Mouse (Mus musculus) C2C12 (cell line): ENCODE results near the gene Pdzd2. TPM values are rescaled to one million over a fixed set of nuclear protein-coding genes. Genes with fewer than 3 reads are reported as not detected.

ENCODE experiments used
- H3K27me3 ChIP-seq: one replicate; pipeline ENCODE4 v1.6.1; 2011; ENCODE audit not compliant: control insufficient read depth, insufficient read depth, insufficient read length
- H3K36me3 ChIP-seq: one replicate; pipeline ENCODE4 v1.6.1; 2011; ENCODE audit not compliant: control insufficient read depth, insufficient read depth
- H3K4me3 ChIP-seq: one replicate; pipeline ENCODE4 v1.5.1; 2011; ENCODE audit warnings: mild to moderate bottlenecking, control low read depth; ENCODE audit not compliant: poor library complexity, insufficient read depth, severe bottlenecking
- H3K79me2 ChIP-seq: one replicate; pipeline ENCODE4 v1.6.1; 2011; ENCODE audit not compliant: control insufficient read depth, insufficient read depth
- H3K79me3 ChIP-seq: one replicate; pipeline ENCODE4 v1.6.1; 2011; ENCODE audit warnings: low read depth, control low read depth
- H3ac ChIP-seq: one replicate; pipeline ENCODE3; 2011; ENCODE audit warnings: low read depth; ENCODE audit not compliant: control insufficient read depth, insufficient read length
- CEBPB ChIP-seq: IDR thresholded peaks from one replicate; pipeline ENCODE4 v1.6.1; 2011; ENCODE audit warnings: low read depth, mild to moderate bottlenecking, control low read depth, moderate library complexity
- CTCF ChIP-seq: IDR thresholded peaks from one replicate; pipeline ENCODE4 v1.5.1; 2011; ENCODE audit not compliant: control insufficient read depth, insufficient read depth, insufficient read length
- FOSL1 ChIP-seq: IDR thresholded peaks from one replicate; pipeline ENCODE4 v1.8.0; 2011; ENCODE audit warnings: mild to moderate bottlenecking, low read length; ENCODE audit not compliant: poor library complexity, insufficient read depth, severe bottlenecking
- MAX ChIP-seq: IDR thresholded peaks from one replicate; pipeline ENCODE4 v1.6.1; 2011; ENCODE audit warnings: mild to moderate bottlenecking, control low read depth
- MYOD1 ChIP-seq: IDR thresholded peaks from one replicate; pipeline ENCODE4 v1.6.1; 2011; ENCODE audit warnings: low read depth; ENCODE audit not compliant: control insufficient read depth, insufficient read length
- MYOG ChIP-seq: IDR thresholded peaks from one replicate; pipeline ENCODE4 v1.6.1; 2011; ENCODE audit not compliant: control insufficient read depth, insufficient read length; ENCODE audit errors: extremely low read depth
- USF1 ChIP-seq: IDR thresholded peaks from one replicate; pipeline ENCODE4 v1.6.1; 2011; ENCODE audit warnings: low read depth, mild to moderate bottlenecking, control low read depth, moderate library complexity
- polyA plus RNA-seq: library from polyadenylated mRNA; unstranded; fragments of >200 nt; fragmentation: generic; extraction: Trizol; gene quantifications from one replicate; pipeline ENCODE4 v1.2.1, GENCODE M21; 2012; ENCODE audit warnings: missing spikeins

The Pdzd2 gene
- polyA plus RNA-seq, 1 experiment: 0.01 TPM

DNA sequence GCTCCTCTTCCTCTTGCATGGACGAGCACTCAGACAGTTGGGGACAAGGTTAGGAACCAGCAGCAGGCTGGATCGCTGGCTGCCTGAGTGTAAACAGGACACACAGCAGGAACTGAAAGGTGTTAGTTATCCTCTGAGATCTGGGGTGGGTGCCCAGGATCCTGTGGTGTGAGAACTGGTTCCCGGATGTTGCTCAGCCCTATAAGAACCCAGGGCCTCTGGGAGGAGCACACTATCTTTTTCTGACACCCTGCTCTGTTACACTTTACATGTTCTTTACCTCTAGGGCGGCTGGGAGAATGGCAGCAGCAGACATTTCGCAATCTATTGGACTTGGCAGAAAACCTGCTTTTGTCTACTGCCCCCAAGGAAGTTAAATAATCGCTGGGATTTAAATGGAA lies 300.4 kb downstream of the Pdzd2 start:
- TF ChIP-seq USF1 (no peak), CTCF (no peak), CEBPB (peak; percentile 78), MYOG (no peak), MYOD1 (no peak)
- no peaks in the 10 kb centered on the region for H3K79me2 ChIP-seq
- no peaks in the 10 kb centered on the region for H3K36me3 ChIP-seq
- no peak overlapping the region for H3ac ChIP-seq
- no peaks in the 10 kb centered on the region for H3K79me3 ChIP-seq
- H3K27me3 ChIP-seq: no peaks in the 10 kb centered on the region
- H3K4me3 ChIP-seq: no peak overlapping the region

DNA sequence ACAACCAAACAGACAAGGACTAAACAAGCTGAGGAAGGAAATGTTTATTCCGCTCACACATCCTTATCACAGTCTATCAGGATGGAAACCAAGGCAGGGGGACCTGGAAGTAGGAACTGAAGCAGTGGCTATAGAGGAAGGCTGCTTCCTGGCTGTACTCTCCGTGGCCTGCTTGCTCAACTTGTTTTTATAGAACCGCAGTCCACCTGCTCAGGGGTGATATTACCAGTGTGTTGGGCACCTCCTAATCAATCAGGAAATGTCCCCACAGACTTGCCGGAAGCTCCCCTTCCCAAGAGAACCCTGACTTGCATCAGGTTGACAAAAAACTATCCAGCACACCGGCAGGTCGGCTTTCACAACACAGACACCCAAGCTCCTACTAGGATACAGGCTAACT lies 301.0 kb downstream of the Pdzd2 start:
- Histone ChIP-seq H3K79me3 (no peaks in the 10 kb centered on the region), H3K79me2 (no peaks in the 10 kb centered on the region), H3K27me3 (no peaks in the 10 kb centered on the region), H3K36me3 (no peaks in the 10 kb centered on the region), H3K4me3 (no peak overlapping the region), H3ac (no peak overlapping the region)
- TF ChIP-seq CEBPB: no peak
- no peak for TF ChIP-seq USF1
- no peak for TF ChIP-seq MYOG
- no peak for TF ChIP-seq CTCF
- no peak for TF ChIP-seq MYOD1
- TF ChIP-seq MAX: no peak
- TF ChIP-seq FOSL1: no peak

DNA sequence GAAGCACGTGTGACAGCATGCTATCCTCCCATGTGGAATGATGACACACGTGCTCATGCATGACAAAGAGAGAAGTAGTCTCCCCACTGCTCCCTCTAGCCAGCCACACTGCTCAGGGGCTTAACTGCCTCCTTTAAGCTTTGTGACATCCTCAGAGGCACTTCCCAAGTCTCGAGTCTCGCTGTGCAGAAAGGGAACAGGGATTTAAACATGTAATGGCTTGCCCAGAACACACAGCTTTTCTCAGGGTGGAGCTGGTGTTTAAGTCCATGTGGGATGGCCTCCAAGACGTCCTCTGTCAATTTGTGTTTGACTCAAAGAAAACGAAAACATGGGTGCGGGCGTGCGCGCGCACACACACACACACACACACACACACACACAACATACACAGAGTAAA lies 301.6 kb downstream of the Pdzd2 start:
- Histone ChIP-seq H3K4me3 (no peak overlapping the region), H3K79me3 (no peaks in the 10 kb centered on the region), H3K79me2 (no peaks in the 10 kb centered on the region), H3ac (no peak overlapping the region), H3K27me3 (no peaks in the 10 kb centered on the region), H3K36me3 (no peaks in the 10 kb centered on the region)
- TF ChIP-seq USF1 (no peak), MAX (no peak), FOSL1 (no peak), MYOD1 (no peak), CTCF (no peak), MYOG (no peak), CEBPB (no peak)

DNA sequence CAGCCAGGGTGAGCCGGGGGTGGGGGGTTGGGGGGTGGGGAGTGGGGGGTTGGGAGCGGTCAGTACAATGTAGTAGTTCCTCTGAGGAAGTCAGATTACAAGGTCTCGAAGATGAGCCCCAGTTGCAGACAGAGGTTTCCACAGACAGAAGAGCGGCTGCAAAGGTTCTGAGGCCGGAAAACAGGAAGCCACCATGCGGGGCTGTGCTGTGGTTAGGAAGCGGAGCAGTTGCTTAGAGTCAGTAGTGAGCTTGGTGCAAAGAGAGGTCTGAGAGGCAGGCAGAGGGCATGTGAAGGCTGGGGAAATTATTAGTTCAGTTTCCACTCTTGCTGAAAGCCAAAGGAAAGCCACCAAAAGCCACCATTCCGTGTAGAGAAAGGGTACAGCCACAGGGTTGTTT lies 303.8 kb downstream of the Pdzd2 start:
- H3K79me2 ChIP-seq: no peaks in the 10 kb centered on the region
- TF ChIP-seq FOSL1 (no peak), USF1 (no peak), MYOD1 (no peak), MAX (no peak), CTCF (no peak), CEBPB (no peak), MYOG (no peak)

DNA sequence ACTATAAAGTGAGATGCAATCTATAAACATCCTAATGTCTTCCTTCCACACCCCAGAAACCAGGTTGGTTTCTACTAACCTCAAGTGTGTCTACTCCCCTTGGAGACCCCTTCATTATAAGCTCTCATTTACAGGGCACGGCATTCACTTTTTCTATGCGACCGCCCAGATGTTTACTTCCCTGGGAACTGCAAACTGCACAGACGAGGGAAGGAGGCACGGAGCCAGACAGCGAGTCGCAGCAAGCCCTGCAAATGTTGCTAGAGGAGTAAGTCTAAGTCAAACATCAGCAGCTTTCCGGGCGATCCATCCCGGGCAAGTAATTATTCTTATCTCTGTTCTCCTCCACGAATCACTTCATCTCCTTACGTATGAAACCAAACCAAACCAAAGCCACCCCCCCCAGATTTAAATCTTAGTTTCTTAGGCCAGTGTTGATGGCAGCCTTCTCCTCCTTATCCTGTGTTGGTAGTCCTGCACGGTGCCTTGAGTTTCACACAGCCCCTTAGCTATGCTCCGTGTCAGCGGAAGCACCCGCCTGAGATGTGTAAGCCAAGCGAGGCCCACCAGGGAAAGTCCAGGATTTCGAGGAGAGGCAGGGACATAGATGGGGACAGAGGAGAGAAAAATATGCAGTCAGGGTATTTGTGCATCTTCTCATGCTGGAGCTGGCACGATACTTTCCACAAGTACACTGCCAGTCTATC lies 305.7 kb downstream of the Pdzd2 start:
- Histone ChIP-seq H3K79me2 (no peaks in the 10 kb centered on the region), H3K79me3 (no peaks in the 10 kb centered on the region), H3K36me3 (no peaks in the 10 kb centered on the region), H3K27me3 (no peaks in the 10 kb centered on the region), H3ac (no peak overlapping the region), H3K4me3 (no peak overlapping the region)
- TF ChIP-seq MAX (no peak), CEBPB (no peak), MYOG (no peak), USF1 (no peak), FOSL1 (no peak), MYOD1 (no peak), CTCF (no peak)

More for the DNA sequence above, 303.8 kb downstream of the Pdzd2 start:
- no peaks in the 10 kb centered on the region for H3K27me3 ChIP-seq
- no peaks in the 10 kb centered on the region for H3K36me3 ChIP-seq
- no peaks in the 10 kb centered on the region for H3K79me3 ChIP-seq
- H3ac ChIP-seq: no peak overlapping the region
- no peak overlapping the region for H3K4me3 ChIP-seq

DNA sequence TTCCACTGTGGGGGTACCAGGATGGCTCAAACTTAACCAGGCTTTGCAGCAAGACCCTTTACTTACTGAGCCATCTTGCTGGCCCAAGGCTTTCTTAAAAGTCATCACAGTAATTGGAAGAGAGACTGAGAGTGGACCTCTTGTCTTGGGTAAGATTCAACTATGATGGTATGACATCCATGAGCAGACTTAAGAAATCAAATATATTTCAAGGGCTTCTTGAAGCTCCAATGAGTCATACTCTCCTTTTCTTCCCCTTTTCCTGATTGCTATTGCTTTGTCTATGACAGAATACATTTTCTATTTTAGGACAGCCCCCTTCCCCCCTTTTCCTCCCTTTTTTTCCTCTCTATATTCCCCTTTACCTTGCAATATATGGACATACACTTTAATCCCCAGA lies 306.8 kb downstream of the Pdzd2 start:
- H3K79me2 ChIP-seq: no peaks in the 10 kb centered on the region
- no peaks in the 10 kb centered on the region for H3K27me3 ChIP-seq
- H3K79me3 ChIP-seq: no peaks in the 10 kb centered on the region
- no peak for TF ChIP-seq CEBPB
- no peak for TF ChIP-seq MYOG
- no peak for TF ChIP-seq MAX
- no peak for TF ChIP-seq FOSL1
- TF ChIP-seq USF1: no peak
- no peak for TF ChIP-seq MYOD1
- TF ChIP-seq CTCF: no peak
- H3ac ChIP-seq: no peak overlapping the region
- no peaks in the 10 kb centered on the region for H3K36me3 ChIP-seq
- H3K4me3 ChIP-seq: no peak overlapping the region
